Mouse (Mus musculus) CH12F3 (cell line): ENCODE data around the gene Endod1.

Experiments used
- in situ Hi-C: fragments of 300-500 bp; cut with MboI; formaldehyde crosslinking; loops from 2 replicates; pipeline ENCODE4 v1.14.3; 2020; ENCODE audit warnings: low sequenced_read_pairs

Endod1 gene

GRCm38 (mm10) chr9:14380386-14381285, 671 bp downstream of the Endod1 start:
- in situ Hi-C loops, result no loop called here

GRCm38 (mm10) chr9:14379769-14380385, 1.4 kb downstream of the Endod1 start:
- in situ Hi-C loops, result no loop called here

GRCm38 (mm10) chr9:14378151-14378550, 3.2 kb downstream of the Endod1 start:
- in situ Hi-C loops, result no loop called here

- in situ Hi-C loops, result no loop called here
Observed at GRCm38 (mm10) chr9:14376149-14376548, 5.2 kb downstream of the Endod1 start.

GRCm38 (mm10) chr9:14372440-14372839, 8.9 kb downstream of the Endod1 start:
- in situ Hi-C loops, result no loop called here

- in situ Hi-C loops, result no loop called here
Observed at GRCm38 (mm10) chr9:14369271-14369670, 12.0 kb downstream of the Endod1 start.

GRCm38 (mm10) chr9:14367850-14368249, 13.5 kb downstream of the Endod1 start:
- in situ Hi-C loops, result no loop called here

GRCm38 (mm10) chr9:14365481-14366125, 15.7 kb downstream of the Endod1 start:
- in situ Hi-C loops, result no loop called here

- in situ Hi-C loops, result no loop called here
Observed at GRCm38 (mm10) chr9:14364719-14365118, 16.6 kb downstream of the Endod1 start.

- in situ Hi-C loops, result no loop called here
Observed at GRCm38 (mm10) chr9:14363540-14363939, 17.8 kb downstream of the Endod1 start.

- in situ Hi-C loops, result no loop called here
Observed at GRCm38 (mm10) chr9:14362068-14362768, 19.1 kb downstream of the Endod1 start.

- in situ Hi-C loops, result no loop called here
Observed at GRCm38 (mm10) chr9:14357033-14357432, 24.3 kb downstream of the Endod1 start.

- in situ Hi-C loops, result no loop called here
Observed at GRCm38 (mm10) chr9:14354852-14355251, 26.5 kb downstream of the Endod1 start.

- in situ Hi-C loops, result no loop called here
Observed at GRCm38 (mm10) chr9:14352337-14352736, 29.0 kb downstream of the Endod1 start.

GRCm38 (mm10) chr9:14350787-14351186, 30.5 kb downstream of the Endod1 start:
- in situ Hi-C loops, result no loop called here

- in situ Hi-C loops, result loop anchor here (5.0 kb wide), 1 partner anchor 462 kb away; no protein-coding TSS in a partner anchor
Observed at GRCm38 (mm10) chr9:14349380-14349779, 31.9 kb downstream of the Endod1 start.

- in situ Hi-C loops, result loop anchor here (5.0 kb wide), 1 partner anchor 461 kb away; no protein-coding TSS in a partner anchor
Observed at GRCm38 (mm10) chr9:14348416-14348815, 32.9 kb downstream of the Endod1 start.

- in situ Hi-C loops, result loop anchor here (5.0 kb wide), 1 partner anchor 459 kb away; no protein-coding TSS in a partner anchor
Observed at GRCm38 (mm10) chr9:14345866-14346265, 35.4 kb downstream of the Endod1 start.

GRCm38 (mm10) chr9:14342041-14342668, 39.2 kb downstream of the Endod1 start:
- in situ Hi-C loops, result no loop called here

- in situ Hi-C loops, result no loop called here
Observed at GRCm38 (mm10) chr9:14338701-14339100, 42.6 kb downstream of the Endod1 start.
